Mouse (Mus musculus) hindbrain, embryonic 11.5 days (tissue): ENCODE measurements around the gene Sez6l. TPM values are rescaled to one million over a fixed set of nuclear protein-coding genes. Genes with fewer than 3 reads are reported as not detected.

Experiments
- ATAC-seq: fragments of 200-750 bp; cut with Nextera tagmentation; 2 replicates; pipeline ENCODE4 v1.8.0; 2017; ENCODE audit warnings: mild to moderate bottlenecking, moderate TSS enrichment, moderate library complexity; ENCODE audit not compliant: low FRiP score
- DNase-seq: peaks from one replicate; pipeline ENCODE4 v3.0.0-alpha.2; 2015; ENCODE audit warnings: low spot score
- H3K27ac ChIP-seq: fragments of 300-500 bp; sonication (generic); 2 replicates; pipeline ENCODE4 v1.5.1; 2014; ENCODE audit warnings: mild to moderate bottlenecking, low read depth, low read length
- H3K27me3 ChIP-seq: fragments of 300-500 bp; sonication (generic); 2 replicates; pipeline ENCODE4 v1.6.1; 2014; ENCODE audit warnings: mild to moderate bottlenecking, low read length, moderate library complexity, mixed read lengths; ENCODE audit not compliant: control insufficient read depth, insufficient read depth
- H3K36me3 ChIP-seq: fragments of 300-500 bp; sonication (generic); 2 replicates; pipeline ENCODE4 v1.6.1; 2014; ENCODE audit warnings: mild to moderate bottlenecking, low read length, moderate library complexity, mixed read lengths; ENCODE audit not compliant: control insufficient read depth, insufficient read depth
- H3K4me1 ChIP-seq: fragments of 300-500 bp; sonication (generic); replicated peaks from 2 replicates; pipeline ENCODE4 v1.6.1; 2014; ENCODE audit warnings: low read length, mixed read lengths; ENCODE audit not compliant: control insufficient read depth, insufficient read depth
- H3K4me2 ChIP-seq: fragments of 300-500 bp; sonication (generic); replicated peaks from 2 replicates; pipeline ENCODE4 v1.6.1; 2014; ENCODE audit warnings: mild to moderate bottlenecking, low read depth, low read length
- H3K4me3 ChIP-seq: fragments of 300-500 bp; sonication (generic); 2 replicates; pipeline ENCODE4 v1.5.1; 2014; ENCODE audit warnings: low read depth, low read length
- H3K9ac ChIP-seq: fragments of 300-500 bp; sonication (generic); 2 replicates; pipeline ENCODE4 v1.6.1; 2014; ENCODE audit warnings: low read depth, low read length
- H3K9me3 ChIP-seq: fragments of 300-500 bp; sonication (generic); 2 replicates; pipeline ENCODE4 v1.6.1; 2016; ENCODE audit warnings: low read length; ENCODE audit not compliant: control insufficient read depth
- WGBS: fragments of 180-500 bp; shearing (Covaris S2); extraction: QIAGEN DNeasy Blood & Tissue Kit; methylation state at CpG from one replicate; pipeline ENCODE4 v1.1.7; 2014; 5-methylcytosine and 5-hydroxymethylcytosine counted together
- polyA plus RNA-seq: library from polyadenylated mRNA; unstranded; fragments of >200 nt; fragmentation: Nextera tagmentation; extraction: Ambion mirVana; gene quantifications from 2 replicates; pipeline ENCODE4 v1.2.1, GENCODE M21; 2014

Gene Sez6l
- polyA plus RNA-seq, 1 experiment from 2014 or later = 5.1 TPM

DNA sequence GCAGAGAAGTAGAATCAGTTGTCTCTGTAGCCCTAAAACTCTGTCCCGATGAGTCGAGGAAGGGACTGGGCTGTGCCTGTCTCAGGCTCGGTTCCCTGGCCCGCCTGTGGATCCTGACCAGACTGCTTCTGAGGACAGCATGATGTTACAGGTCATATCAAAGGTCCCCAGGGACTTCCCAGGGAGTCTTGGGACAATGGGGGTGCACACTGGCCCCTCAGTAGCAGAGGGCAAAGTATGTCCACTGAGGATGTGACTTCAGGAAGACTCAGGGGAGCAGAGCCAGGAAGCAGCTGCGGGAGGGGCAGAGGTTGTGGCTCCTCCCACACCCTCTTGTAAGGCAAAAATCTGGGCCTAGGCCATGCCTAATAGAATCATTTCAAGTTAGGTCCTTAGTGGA is 90.6 kb downstream of the Sez6l start:
- no peaks in the 10 kb centered on the region; the same call in 1 of the 2 replicates for H3K27me3 ChIP-seq
- no peaks in the 10 kb centered on the region for H3K36me3 ChIP-seq
- ATAC-seq (no peak), DNase-seq (no peak)
- H3K4me3 ChIP-seq = no peak overlapping the region
- H3K4me2 ChIP-seq = no peak overlapping the region
- WGBS = 68% methylated on average over 5 of the region's 5 CpGs
- peaks cover 11% of the 10 kb centered on the region for H3K4me1 ChIP-seq
- H3K27ac ChIP-seq = no peak overlapping the region
- no peak overlapping the region for H3K9ac ChIP-seq
- no peaks in the 10 kb centered on the region for H3K9me3 ChIP-seq

DNA sequence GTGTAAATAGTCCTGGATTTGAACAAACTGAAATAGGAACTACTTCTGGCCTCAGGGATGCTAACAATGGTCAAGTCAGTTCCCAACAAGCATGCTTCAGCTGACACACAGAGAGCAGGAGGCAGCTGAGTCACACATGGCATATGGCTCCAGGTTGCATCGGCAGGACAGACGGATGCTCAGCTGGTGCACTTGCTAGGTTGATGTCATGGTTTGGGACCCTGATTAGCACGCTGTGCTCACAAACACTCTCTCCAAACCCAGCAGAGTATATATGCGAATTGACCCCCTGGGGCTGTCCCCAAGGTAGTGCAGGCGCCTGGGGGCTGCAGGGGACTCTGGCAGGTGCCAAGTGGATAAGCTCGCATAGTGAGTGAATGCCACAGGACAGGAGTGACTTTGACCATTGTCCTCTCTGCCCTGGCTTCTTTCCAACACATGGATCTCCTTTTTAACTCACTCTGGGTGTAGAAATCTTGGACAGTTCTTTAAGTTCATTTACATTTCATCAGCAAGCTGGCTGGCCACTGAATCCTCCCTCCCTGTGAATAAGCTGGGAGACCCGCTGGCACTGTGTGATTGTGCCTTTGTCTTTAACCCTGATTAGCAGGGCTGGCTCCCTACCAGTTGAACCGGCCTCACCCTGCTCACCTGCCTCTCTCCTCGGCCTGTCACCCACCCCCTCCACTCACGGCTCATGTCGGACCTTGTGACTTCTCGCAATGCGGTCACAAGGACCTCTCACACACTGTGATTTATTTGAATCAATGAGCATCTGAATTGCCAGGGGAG is 91.9 kb downstream of the Sez6l start:
- H3K4me2 ChIP-seq = no peak overlapping the region
- peaks cover 11% of the 10 kb centered on the region for H3K4me1 ChIP-seq
- 27% methylated on average over 13 of the region's 13 CpGs for WGBS
- H3K4me3 ChIP-seq = no peak overlapping the region
- no peaks in the 10 kb centered on the region for H3K36me3 ChIP-seq
- DNase-seq = no peak
- H3K9ac ChIP-seq = peak overlapping the region; percentile 11; the same call in 1 of the 2 replicates
- no peak for ATAC-seq
- no peaks in the 10 kb centered on the region; the same call in 1 of the 2 replicates for H3K27me3 ChIP-seq
- H3K9me3 ChIP-seq = no peaks in the 10 kb centered on the region
- H3K27ac ChIP-seq = no peak overlapping the region

DNA sequence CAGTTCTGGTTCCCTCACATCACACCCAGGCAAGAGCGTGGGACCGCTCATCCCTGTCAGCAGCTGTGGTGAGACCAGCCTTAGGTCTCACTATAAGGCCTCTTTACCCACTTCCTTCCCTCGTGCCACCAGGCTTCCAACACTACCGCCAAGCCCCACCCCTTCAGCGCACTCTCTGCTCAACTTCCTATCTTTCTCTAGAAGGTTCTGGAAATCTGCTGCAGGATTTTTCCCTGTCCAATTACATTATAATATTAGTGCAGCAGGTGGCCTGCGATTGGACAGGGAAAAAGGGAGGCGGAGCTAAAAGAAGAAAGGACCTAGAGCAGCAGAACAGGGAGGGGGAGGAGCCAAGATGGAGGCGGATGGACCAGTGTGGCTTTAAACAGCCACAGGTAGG is 94.0 kb downstream of the Sez6l start:
- Histone ChIP-seq H3K27ac (no peak overlapping the region), H3K4me1 (peaks cover 11% of the 10 kb centered on the region), H3K9ac (no peak overlapping the region), H3K36me3 (no peaks in the 10 kb centered on the region), H3K27me3 (no peaks in the 10 kb centered on the region; the same call in 1 of the 2 replicates), H3K9me3 (no peaks in the 10 kb centered on the region), H3K4me3 (no peak overlapping the region), H3K4me2 (no peak overlapping the region)
- DNase-seq (no peak), ATAC-seq (no peak)
- 87% methylated on average over 8 of the region's 8 CpGs for WGBS

DNA sequence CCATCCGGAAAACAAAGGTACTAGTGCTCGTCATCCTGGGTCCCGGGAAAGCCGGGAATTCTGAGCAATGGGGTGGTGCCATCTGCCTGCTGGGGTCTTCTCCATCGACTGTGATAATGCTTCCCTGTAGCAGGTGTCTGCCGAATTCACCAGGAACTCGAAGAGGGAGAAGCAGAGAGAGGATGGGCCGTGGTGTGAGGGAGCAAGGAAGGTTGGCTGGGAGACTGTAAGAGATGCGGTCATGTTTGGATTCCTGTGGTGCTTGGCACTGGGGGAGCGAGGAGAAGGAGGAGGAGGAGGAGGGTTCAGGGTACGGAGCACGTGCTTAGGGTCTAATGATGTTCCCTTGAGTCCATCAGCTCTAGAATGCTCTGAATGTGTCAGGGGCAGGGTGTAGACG is 94.4 kb downstream of the Sez6l start:
- 49% methylated on average over 13 of the region's 13 CpGs for WGBS
- ATAC-seq = no peak

DNA sequence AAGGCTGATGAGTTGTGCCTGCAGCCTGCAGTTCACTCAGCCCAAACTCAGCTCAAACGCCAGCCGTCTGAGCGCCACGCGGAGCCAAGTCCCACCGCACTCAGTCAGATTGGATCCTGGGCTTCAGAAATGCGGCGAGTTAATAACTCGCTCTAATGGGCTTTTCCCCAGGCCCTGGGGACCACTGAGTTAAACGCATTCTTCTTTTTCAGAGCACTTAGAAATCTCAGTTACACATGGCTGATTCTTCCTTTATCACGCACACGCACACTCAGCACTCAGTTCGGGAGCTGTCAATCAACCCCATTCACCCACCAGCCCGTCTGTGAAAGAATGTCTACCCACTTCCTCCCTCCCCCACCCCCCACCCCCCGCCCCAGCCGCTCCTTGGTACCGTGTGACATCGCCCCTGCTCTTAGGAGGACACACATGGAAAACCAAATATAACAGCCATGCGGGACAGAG is 95.0 kb downstream of the Sez6l start:
- Histone ChIP-seq H3K9me3 (no peaks in the 10 kb centered on the region), H3K9ac (no peak overlapping the region), H3K4me2 (peak overlapping the region; percentile 21; the same call in 1 of the 2 replicates), H3K4me1 (peaks cover 11% of the 10 kb centered on the region), H3K4me3 (no peak overlapping the region), H3K36me3 (no peaks in the 10 kb centered on the region), H3K27me3 (no peaks in the 10 kb centered on the region), H3K27ac (peak overlapping the region; percentile 33; the same call in 1 of the 2 replicates)
- ATAC-seq (peak; percentile 74), DNase-seq (peak; percentile 58)
- 23% methylated on average over 19 of the region's 19 CpGs for WGBS

More for the DNA sequence above, 94.4 kb downstream of the Sez6l start:
- no peaks in the 10 kb centered on the region; the same call in 1 of the 2 replicates for H3K27me3 ChIP-seq
- no peak overlapping the region for H3K9ac ChIP-seq
- peaks cover 11% of the 10 kb centered on the region for H3K4me1 ChIP-seq
- H3K9me3 ChIP-seq = no peaks in the 10 kb centered on the region
- no peak overlapping the region; the same call in 1 of the 2 replicates for H3K4me2 ChIP-seq
- DNase-seq = no peak
- no peak overlapping the region for H3K4me3 ChIP-seq
- no peaks in the 10 kb centered on the region for H3K36me3 ChIP-seq
- H3K27ac ChIP-seq = peak overlapping the region; percentile 33; the same call in 1 of the 2 replicates

DNA sequence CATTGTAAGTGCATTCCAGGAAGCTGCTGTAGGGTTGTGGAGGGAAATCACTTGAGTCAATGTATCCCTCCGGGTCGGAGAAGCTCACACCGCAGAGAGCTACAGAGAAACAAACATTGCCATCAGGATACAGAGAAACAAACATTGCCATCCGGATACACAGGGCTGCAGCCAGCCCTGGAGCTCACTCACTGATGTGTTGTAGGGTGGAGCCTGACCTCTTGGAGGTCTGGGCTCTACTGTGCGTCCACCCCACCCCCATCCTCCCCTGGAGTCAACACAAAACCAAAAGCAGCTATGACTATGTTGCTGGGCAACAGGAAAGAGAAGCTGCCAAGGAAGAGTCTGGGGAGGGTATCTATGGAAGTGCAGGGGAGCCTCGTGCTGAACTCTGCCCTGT is 103.5 kb downstream of the Sez6l start:
- Histone ChIP-seq H3K9me3 (no peaks in the 10 kb centered on the region), H3K4me3 (no peak overlapping the region), H3K4me2 (no peak overlapping the region), H3K36me3 (no peaks in the 10 kb centered on the region), H3K27ac (no peak overlapping the region), H3K27me3 (no peaks in the 10 kb centered on the region), H3K9ac (no peak overlapping the region), H3K4me1 (0 out of 2 replicates have a peak, but pooled peaks cover 5% of the 10 kb centered on the region)
- no peak for DNase-seq
- ATAC-seq = no peak
- WGBS = 41% methylated on average over 6 of the region's 6 CpGs

DNA sequence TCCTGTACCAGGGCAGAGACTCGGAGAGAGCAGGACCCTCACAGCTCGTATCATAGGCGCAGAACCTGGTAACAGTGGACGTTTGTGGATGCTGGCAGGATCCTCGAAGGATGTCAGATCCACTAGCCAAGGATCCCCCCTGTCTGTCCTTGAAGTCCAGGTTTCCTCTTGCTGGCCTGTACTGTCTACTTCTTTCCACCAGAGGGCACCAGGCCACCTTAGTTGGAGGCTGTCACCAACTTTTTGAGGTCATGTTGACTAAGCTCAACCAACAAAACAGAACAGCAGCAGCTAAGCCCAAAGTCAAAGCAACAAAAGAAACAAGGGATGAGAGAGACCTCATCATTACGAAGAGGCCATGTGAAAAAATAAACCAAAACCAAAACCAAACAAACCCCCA is 106.8 kb downstream of the Sez6l start:
- ATAC-seq (no peak), DNase-seq (peak; percentile 57)
- Histone ChIP-seq H3K4me3 (no peak overlapping the region), H3K4me2 (no peak overlapping the region), H3K4me1 (peaks cover 5% of the 10 kb centered on the region; the same call in 1 of the 2 replicates), H3K27ac (no peak overlapping the region), H3K36me3 (no peaks in the 10 kb centered on the region), H3K27me3 (no peaks in the 10 kb centered on the region), H3K9me3 (no peaks in the 10 kb centered on the region), H3K9ac (no peak overlapping the region)
- WGBS = 80% methylated on average over 6 of the region's 6 CpGs

DNA sequence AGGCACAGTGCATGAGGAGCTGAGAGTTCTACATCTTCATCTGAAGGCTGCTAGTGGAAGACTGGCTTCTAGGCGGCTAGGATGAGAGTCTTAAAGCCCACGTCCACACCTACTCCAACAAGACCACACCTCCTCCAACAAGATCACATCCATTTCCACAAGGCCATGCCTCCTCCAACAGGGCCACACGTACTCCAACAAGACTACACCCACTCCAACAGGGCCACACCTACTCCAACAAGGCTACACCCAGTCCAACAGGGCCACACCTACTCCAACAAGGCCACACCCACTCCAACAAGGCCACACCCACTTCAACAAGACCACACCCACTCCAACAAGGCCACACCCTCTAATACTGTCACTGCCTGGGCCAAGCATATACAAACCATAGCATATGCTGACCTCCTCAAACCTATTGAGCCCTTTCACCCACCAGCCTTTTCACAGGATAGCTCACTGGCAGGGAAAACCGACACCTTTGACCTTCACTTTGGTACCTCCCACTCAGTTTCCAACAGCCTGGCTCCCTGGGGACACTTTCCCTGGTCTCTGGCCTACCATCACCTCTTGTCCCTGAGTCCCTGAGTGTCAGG is 107.9 kb downstream of the Sez6l start:
- H3K9me3 ChIP-seq = no peaks in the 10 kb centered on the region
- H3K4me3 ChIP-seq = no peak overlapping the region
- H3K27ac ChIP-seq = no peak overlapping the region
- DNase-seq (no peak), ATAC-seq (no peak)
- H3K36me3 ChIP-seq = no peaks in the 10 kb centered on the region
- no peak overlapping the region for H3K4me2 ChIP-seq
- WGBS = 75% methylated on average over 4 of the region's 4 CpGs
- no peaks in the 10 kb centered on the region for H3K27me3 ChIP-seq
- no peak overlapping the region for H3K9ac ChIP-seq
- peaks cover 5% of the 10 kb centered on the region; the same call in 1 of the 2 replicates for H3K4me1 ChIP-seq
